Mouse (Mus musculus): ENCODE results near the gene 4930415O20Rik. TPM values are rescaled to one million over a fixed set of nuclear protein-coding genes. Genes with fewer than 3 reads are reported as not detected.
A peak's percentile ranks its signal among the peaks of the same experiment; 100 is the strongest.

The 4930415O20Rik gene
- total RNA-seq (2014; fragmentation: Nextera tagmentation) (not detected in 2 replicates), total RNA-seq (2017) (not detected in 2 replicates)

DNA sequence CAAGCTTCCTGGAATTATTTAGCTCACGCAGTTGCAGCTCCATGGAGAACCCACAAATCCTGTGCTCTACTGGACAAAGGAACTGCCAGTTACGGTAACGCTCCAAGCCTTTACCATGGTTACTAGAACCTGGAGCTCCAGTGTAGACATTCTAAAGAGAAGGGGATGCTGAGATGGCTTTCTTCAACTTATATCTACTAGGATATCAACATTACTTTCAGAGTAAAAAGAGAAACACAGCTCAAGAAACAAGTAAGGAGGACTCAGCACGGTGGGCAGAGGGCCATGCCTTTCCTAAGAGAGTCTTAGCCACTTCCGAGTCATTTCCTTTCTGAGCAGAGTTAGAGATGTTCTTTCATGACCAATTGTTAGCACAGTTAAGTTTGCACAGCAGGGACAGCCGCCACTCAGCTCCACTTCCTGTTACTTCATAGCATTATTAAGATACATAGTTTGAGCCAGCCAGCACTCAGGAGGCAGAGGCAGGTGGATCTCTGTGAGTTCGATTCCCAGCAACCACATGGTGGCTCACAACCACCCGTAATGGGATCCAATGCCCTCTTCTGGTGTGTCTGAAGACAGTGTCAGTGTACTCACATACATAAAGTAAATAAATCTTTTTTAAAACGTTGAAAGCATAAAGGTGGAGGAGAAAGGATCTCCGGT, at the start of gene 4930415O20Rik, which contains the start of gene Ccnt1:
TSS of gene 4930415O20Rik (plus strand) at position 132 of the 666 bp plus-strand sequence.
TSS of gene Ccnt1 (minus strand) at position 51 of the 666 bp plus-strand sequence.
- ATAC-seq (replicated peaks; ENCODE audit: poor library complexity, severe bottlenecking): peak; percentile 35

GRCm38 (mm10) chr15:98521245-98521644, 49.6 kb upstream of the 4930415O20Rik start:
- ATAC-seq (replicated peaks; ENCODE audit: poor library complexity, severe bottlenecking): no peak

- ATAC-seq (replicated peaks; ENCODE audit: poor library complexity, severe bottlenecking): no peak
Measured at GRCm38 (mm10) chr15:98526057-98526456, 44.7 kb upstream of the 4930415O20Rik start.

GRCm38 (mm10) chr15:98527056-98527771, 43.6 kb upstream of the 4930415O20Rik start:
- ATAC-seq (replicated peaks; ENCODE audit: poor library complexity, severe bottlenecking): no peak

DNA sequence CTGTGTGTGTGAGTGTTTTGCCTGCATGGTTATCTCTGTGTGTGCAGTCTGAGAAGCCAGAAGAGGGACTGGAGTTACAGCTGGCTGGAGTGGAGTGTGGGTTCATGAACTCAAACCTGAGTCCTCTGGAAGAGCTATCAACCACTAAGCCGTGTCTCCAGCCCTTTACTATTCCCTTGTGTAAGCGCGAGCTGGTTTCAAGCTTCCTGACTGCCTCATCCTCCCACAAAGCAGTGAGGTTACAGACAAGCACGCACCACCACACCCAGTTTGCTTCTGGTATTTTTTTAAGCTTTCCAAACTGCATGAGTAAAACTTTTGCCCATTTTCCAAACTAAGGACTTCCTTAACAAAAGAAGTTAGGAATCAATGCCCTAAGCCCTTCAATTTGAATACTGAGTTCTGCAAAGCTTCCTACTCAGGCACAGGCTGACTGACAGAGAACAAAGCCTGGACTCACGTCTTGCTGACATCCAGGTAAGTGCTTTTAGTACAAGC, 42.7 kb upstream of the 4930415O20Rik start:
- ATAC-seq (replicated peaks; ENCODE audit: poor library complexity, severe bottlenecking): no peak

GRCm38 (mm10) chr15:98532281-98532680, 38.5 kb upstream of the 4930415O20Rik start:
- ATAC-seq (replicated peaks; ENCODE audit: poor library complexity, severe bottlenecking): 0 out of 2 replicates have a peak, but pooled peaks have one; percentile 8

- no peak for ATAC-seq (replicated peaks; ENCODE audit: poor library complexity, severe bottlenecking)
Measured at GRCm38 (mm10) chr15:98533035-98533531, 37.7 kb upstream of the 4930415O20Rik start.

GRCm38 (mm10) chr15:98533881-98534627, 36.8 kb upstream of the 4930415O20Rik start, which contains the start of gene Kansl2:
Gene Kansl2 (minus strand): TSS chr15:98534264.
- peak; percentile 95 for ATAC-seq (replicated peaks; ENCODE audit: poor library complexity, severe bottlenecking)

- no peak for ATAC-seq (replicated peaks; ENCODE audit: poor library complexity, severe bottlenecking)
Measured at GRCm38 (mm10) chr15:98535921-98536320, 34.9 kb upstream of the 4930415O20Rik start.

DNA sequence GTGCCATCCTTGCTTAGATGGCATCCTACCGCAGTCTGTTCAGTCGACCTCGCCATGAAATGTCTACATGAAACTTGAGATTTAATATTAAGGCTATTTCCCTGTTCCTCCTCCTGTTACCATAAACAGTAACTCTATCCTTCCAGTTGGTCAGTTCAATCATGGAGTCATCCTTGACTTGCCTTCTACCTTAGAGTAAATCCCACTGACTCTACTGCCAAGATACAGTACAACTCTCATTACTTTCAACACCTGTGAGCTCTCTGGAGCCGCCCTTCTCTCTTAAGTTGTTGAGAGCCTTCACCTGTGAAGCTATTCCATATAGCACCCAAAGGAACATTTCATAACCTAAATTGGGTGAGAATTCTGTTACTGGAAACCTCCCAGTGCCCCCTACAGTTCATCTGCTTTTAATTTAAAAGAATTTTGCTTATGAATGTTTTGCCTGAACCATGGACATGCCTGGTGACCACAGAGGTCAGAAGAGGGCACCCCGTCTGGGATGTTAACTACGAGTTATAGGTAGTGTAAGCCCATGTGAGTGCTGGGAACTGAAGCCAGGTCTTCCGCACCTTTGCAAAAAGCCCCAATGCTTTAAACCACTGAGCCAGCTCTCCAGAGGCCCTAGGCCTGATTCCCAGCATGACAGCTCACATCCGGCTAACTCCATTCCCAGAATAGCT, 33.8 kb upstream of the 4930415O20Rik start:
- no peak for ATAC-seq (replicated peaks; ENCODE audit: poor library complexity, severe bottlenecking)

DNA sequence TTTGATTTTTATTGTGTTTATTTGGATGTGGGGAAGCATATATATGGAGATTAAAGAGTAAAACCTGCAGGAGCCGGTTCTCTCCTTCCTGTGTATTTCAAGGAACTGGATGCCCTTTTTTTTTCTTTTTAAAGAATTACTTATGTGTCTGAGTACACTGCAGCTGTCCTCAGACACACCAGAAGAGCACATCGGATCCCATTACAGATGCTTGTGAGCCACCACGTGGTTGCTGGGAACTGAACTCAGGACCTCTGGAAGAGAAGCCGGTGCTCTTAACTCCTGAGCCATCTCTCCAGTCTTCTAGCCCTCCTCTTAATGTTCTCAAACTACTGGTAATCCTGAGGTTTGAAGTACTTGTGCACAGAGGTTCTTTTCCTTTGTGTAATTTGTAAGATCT, 32.9 kb upstream of the 4930415O20Rik start:
- ATAC-seq (replicated peaks; ENCODE audit: poor library complexity, severe bottlenecking): no peak

- ATAC-seq (replicated peaks; ENCODE audit: poor library complexity, severe bottlenecking): peak; percentile 73
Measured at GRCm38 (mm10) chr15:98541064-98541463, 29.7 kb upstream of the 4930415O20Rik start.

DNA sequence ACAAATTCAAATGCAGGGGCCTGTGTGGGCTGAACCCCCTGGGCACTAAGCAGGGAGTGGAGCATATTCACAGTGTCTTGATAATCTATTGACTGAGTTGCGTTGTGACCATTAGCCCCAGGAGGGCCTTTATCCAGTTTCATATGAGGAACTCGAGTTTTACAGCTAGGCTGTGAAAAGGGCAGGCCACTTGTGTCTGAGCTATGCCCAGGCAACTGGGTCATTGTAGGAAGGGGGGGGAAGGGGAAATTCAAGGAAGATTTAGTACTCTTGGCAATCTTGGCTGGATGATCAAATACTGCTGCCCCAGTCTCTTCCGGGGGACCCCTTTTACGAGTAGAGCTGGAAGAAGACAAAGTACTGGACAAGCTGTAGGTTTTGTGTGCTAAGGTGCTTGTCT, 27.5 kb upstream of the 4930415O20Rik start:
- ATAC-seq (replicated peaks; ENCODE audit: poor library complexity, severe bottlenecking): no peak

DNA sequence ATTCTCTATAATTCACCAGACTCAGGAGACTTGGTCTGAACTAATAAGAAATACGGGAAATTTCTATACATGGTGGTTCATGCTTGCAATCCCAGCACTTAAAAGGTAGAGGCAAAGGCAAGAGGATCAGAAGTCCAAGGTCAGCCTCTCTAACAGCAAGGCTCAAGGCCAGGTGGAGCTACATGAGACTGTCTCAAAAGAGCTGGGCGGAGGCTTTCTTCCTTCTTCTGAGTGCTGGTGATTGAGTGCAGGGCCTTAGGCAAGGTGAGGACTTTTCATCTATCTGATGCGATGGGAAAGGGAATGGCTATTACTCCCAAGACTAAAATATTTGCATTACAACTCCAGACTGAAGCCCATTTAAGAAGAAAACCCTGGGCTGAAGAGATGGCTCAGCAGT, 25.7 kb upstream of the 4930415O20Rik start:
- ATAC-seq (replicated peaks; ENCODE audit: poor library complexity, severe bottlenecking): no peak

DNA sequence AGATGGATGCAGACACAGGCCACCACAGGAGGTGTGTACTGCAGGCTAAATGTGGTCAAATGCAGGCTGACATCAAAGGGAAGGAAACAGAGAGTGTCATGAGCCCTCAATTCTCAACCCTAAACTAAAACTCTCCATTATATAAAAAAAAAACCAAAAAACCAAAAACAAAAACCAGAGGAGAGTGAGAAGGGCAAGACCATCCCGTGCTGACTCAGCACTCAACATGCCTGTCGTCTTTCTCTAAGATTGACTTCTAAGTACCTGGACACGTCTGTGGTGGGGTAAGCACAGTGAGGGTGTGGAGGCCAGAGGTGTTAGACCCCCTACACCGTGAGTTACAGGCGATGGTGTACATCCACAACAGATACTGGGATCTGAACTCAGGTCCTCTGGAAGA, 24.0 kb upstream of the 4930415O20Rik start:
- no peak for ATAC-seq (replicated peaks; ENCODE audit: poor library complexity, severe bottlenecking)

DNA sequence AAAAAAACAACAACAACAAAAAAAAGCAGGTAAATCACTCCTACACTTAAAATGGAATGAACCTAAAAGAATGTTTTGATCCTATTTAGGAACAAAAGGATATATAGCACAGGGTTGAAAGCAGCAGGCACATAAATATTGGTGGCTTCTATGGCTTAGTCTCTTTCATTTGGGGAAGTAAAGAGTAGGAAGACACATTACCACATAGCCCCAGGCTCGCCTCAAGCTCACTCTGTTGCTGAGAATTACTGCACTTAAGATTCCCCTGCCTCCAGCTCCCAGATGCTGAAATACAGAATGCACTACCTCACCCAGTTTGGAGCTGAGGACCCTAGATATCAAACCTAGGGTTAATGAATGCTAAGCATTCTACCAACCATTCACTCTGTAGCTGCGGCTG, 18.0 kb upstream of the 4930415O20Rik start:
- peak; percentile 66 for ATAC-seq (replicated peaks; ENCODE audit: poor library complexity, severe bottlenecking)

- ATAC-seq (replicated peaks; ENCODE audit: poor library complexity, severe bottlenecking): no peak
Measured at GRCm38 (mm10) chr15:98555881-98556280, 14.9 kb upstream of the 4930415O20Rik start.

DNA sequence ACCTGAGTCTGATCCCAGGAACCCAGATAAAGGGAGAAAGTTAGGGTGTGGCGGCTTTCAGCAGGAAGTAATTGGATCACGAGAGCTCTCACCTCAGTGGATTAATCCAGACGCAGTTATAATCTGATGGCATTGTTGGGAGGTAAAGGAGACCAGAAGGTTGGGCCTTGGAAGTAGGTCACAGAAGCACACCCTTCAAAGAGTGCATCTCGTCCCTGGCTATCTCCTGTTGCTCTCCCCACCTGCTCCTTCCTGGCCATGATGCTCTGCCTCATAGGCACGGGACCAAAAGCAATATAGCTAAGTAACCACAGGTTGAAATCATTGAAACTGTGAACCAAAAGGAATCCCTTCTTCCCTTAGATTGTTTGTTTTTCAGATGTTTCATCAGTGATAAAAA, 13.6 kb upstream of the 4930415O20Rik start:
- no peak for ATAC-seq (replicated peaks; ENCODE audit: poor library complexity, severe bottlenecking)

DNA sequence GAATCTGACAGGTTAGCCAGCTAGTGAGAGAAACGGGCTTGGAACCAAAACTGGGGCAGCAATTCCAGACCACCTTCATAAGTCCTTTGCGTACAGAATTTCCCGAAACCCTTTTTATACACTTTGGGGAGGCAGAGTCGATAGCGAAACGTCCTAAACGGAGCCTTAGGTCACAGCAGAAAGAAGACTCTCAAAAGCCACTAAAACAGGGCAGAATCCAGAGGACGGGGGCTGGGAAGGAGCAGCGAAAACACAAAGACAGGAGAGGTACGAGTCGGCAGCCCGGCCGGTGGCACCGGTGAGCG, 3.9 kb upstream of the 4930415O20Rik start:
- ATAC-seq (replicated peaks; ENCODE audit: poor library complexity, severe bottlenecking): no peak

Data from granulocyte monocyte progenitor cell, adult 5-6 weeks (primary cell).